Mouse (Mus musculus) kidney, embryonic 14.5 days (tissue): ENCODE results near the gene Olfr825. TPM values are rescaled to one million over a fixed set of nuclear protein-coding genes. Genes with fewer than 3 reads are reported as not detected.
"Not testable (repeated sequence)": the region's sequence is repeated elsewhere in the genome, so short reads cannot be mapped to it uniquely, and the experiment has no call there.

ENCODE experiments used
- ATAC-seq: fragments of 200-750 bp; cut with Nextera tagmentation; 2 replicates; pipeline ENCODE4 v1.8.0; 2017; ENCODE audit warnings: moderate number of reproducible peaks, mild to moderate bottlenecking, moderate TSS enrichment, moderate library complexity; ENCODE audit not compliant: low FRiP score, low TSS enrichment
- H3K27ac ChIP-seq: fragments of 300-500 bp; sonication (generic); 2 replicates; pipeline ENCODE4 v1.5.1; 2014; ENCODE audit warnings: low read depth, mild to moderate bottlenecking, low read length, moderate library complexity, mixed read lengths
- H3K27me3 ChIP-seq: fragments of 300-500 bp; sonication (generic); 2 replicates; pipeline ENCODE4 v1.6.1; 2014; ENCODE audit warnings: mild to moderate bottlenecking, low read length; ENCODE audit not compliant: control insufficient read depth, insufficient read depth
- H3K36me3 ChIP-seq: fragments of 300-500 bp; sonication (generic); 2 replicates; pipeline ENCODE4 v1.6.1; 2014; ENCODE audit warnings: low read length, mixed read lengths; ENCODE audit not compliant: control insufficient read depth, insufficient read depth
- H3K4me1 ChIP-seq: fragments of 300-500 bp; sonication (generic); 2 replicates; pipeline ENCODE4 v1.6.1; 2014; ENCODE audit warnings: low read length, mixed read lengths; ENCODE audit not compliant: control insufficient read depth, insufficient read depth
- H3K4me2 ChIP-seq: fragments of 300-500 bp; sonication (generic); replicated peaks from 2 replicates; pipeline ENCODE4 v1.6.1; 2014; ENCODE audit warnings: low read depth, mild to moderate bottlenecking, low read length
- H3K4me3 ChIP-seq: fragments of 300-500 bp; sonication (generic); 2 replicates; pipeline ENCODE4 v1.5.1; 2014; ENCODE audit warnings: mild to moderate bottlenecking, low read length
- H3K9ac ChIP-seq: fragments of 300-500 bp; sonication (generic); 2 replicates; pipeline ENCODE4 v1.6.1; 2014; ENCODE audit warnings: low read depth, mild to moderate bottlenecking, low read length, moderate library complexity
- H3K9me3 ChIP-seq: fragments of 300-500 bp; sonication (generic); 2 replicates; pipeline ENCODE4 v1.6.1; 2016; ENCODE audit warnings: low read length; ENCODE audit not compliant: control insufficient read depth
- WGBS: fragments of 180-500 bp; shearing (Covaris S2); extraction: QIAGEN DNeasy Blood & Tissue Kit; methylation state at CpG from one replicate; pipeline ENCODE4 v1.1.7; 2014; 5-methylcytosine and 5-hydroxymethylcytosine counted together
- polyA plus RNA-seq: library from polyadenylated mRNA; unstranded; fragments of >200 nt; fragmentation: Nextera tagmentation; extraction: Ambion mirVana; gene quantifications from 2 replicates; pipeline ENCODE4 v1.2.1, GENCODE M21; 2014

Olfr825 gene
- polyA plus RNA-seq: not detected in 2 replicates

DNA sequence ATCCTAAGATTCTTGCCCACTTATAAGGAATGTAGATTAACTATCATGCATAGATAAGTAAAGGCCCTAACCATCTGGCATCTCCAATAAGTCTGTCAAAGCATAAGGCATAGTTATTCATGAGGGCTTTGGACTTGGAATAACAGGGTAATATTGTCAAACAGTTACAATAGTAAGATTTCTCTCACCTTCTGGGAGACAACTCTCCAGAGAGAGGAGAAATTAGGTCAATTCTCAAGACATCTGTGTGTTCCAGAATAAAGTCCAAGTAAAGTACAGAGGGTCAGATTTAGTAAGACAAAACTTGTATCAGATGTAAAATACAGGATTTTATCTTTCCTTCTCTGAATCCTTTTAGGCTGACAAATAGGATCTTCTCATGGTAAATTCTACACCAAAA is at the start of gene Olfr825:
Gene Olfr825, minus strand, starts transcription at position 101 of the 400 bp plus-strand sequence.
- Histone ChIP-seq H3K9ac (no peak within 1 kb of the TSS), H3K36me3 (no peaks in the 10 kb centered on the region), H3K4me1 (no peaks in the 10 kb centered on the region), H3K4me3 (no peak within 1 kb of the TSS), H3K4me2 (no peak within 1 kb of the TSS), H3K9me3 (no peaks in the 10 kb centered on the region), H3K27ac (no peak within 1 kb of the TSS), H3K27me3 (no peaks in the 10 kb centered on the region)
- ATAC-seq: no peak

- 92% methylated on average over 1 of the region's 1 CpGs for WGBS
- no peaks in the 10 kb centered on the region for H3K4me1 ChIP-seq
- no peak within 1 kb of the TSS for H3K27ac ChIP-seq
- no peak for ATAC-seq
- H3K4me3 ChIP-seq: no peak within 1 kb of the TSS
- H3K27me3 ChIP-seq: no peaks in the 10 kb centered on the region
- H3K4me2 ChIP-seq: no peak within 1 kb of the TSS
- no peaks in the 10 kb centered on the region for H3K36me3 ChIP-seq
- H3K9ac ChIP-seq: no peak within 1 kb of the TSS
- no peaks in the 10 kb centered on the region for H3K9me3 ChIP-seq
Observed at GRCm38 (mm10) chr10:130214303-130214702, 47.7 kb upstream of the Olfr825 start, which contains the start of gene Olfr827. Olfr827 (minus strand) TSS chr10:130214403.

DNA sequence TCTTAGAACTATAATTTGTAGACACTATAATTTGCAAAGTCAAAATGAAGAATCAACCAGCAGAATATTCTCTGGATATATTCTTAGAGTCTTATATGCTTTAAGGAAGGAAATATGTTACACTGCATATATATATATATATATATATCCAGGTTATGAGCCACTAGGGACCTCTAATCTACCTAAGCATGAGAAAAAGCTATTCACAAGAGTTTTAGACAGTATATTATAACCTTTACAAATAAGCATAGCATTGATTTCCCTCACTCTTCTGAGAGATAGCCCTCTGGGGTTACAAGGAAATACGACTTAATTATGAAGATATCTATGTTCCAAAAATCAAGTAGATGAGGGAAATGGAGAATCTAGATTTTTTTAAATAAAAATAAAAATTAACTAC is 17.5 kb upstream of the Olfr825 start, which contains the start of gene Olfr826:
Gene Olfr826, minus strand, starts transcription at position 101 of the 400 bp plus-strand sequence.
- Histone ChIP-seq H3K4me3 (no peak within 1 kb of the TSS), H3K27ac (no peak within 1 kb of the TSS), H3K4me1 (no peaks in the 10 kb centered on the region), H3K4me2 (no peak within 1 kb of the TSS), H3K9me3 (no peaks in the 10 kb centered on the region), H3K27me3 (no peaks in the 10 kb centered on the region), H3K36me3 (no peaks in the 10 kb centered on the region), H3K9ac (no peak within 1 kb of the TSS)
- 74% methylated on average over 1 of the region's 1 CpGs for WGBS
- no peak for ATAC-seq

- Histone ChIP-seq H3K4me2 (no peak overlapping the region), H3K27ac (no peak overlapping the region), H3K4me3 (no peak overlapping the region), H3K4me1 (no peaks in the 10 kb centered on the region), H3K9ac (no peak overlapping the region), H3K9me3 (no peaks in the 10 kb centered on the region), H3K27me3 (no peaks in the 10 kb centered on the region), H3K36me3 (no peaks in the 10 kb centered on the region)
- ATAC-seq: no peak
Observed at GRCm38 (mm10) chr10:130165196-130165595, 1.4 kb downstream of the Olfr825 start.

GRCm38 (mm10) chr10:130144121-130144520 is 22.4 kb downstream of the Olfr825 start:
- no peak for ATAC-seq
- 76% methylated on average over 5 of the region's 5 CpGs for WGBS
- no peaks in the 10 kb centered on the region for H3K9me3 ChIP-seq
- H3K27me3 ChIP-seq: no peaks in the 10 kb centered on the region
- H3K27ac ChIP-seq: no peak overlapping the region
- no peaks in the 10 kb centered on the region for H3K36me3 ChIP-seq
- no peak overlapping the region for H3K9ac ChIP-seq
- no peaks in the 10 kb centered on the region for H3K4me1 ChIP-seq
- H3K4me2 ChIP-seq: no peak overlapping the region
- no peak overlapping the region for H3K4me3 ChIP-seq

- H3K4me1 ChIP-seq, ATAC-seq, H3K36me3 ChIP-seq, H3K9me3 ChIP-seq, H3K27ac ChIP-seq, H3K9ac ChIP-seq, H3K27me3 ChIP-seq, H3K4me3 ChIP-seq, H3K4me2 ChIP-seq: not testable (repeated sequence)
- 86% methylated on average over 5 of the region's 5 CpGs for WGBS
Observed at GRCm38 (mm10) chr10:130142481-130142880, 24.1 kb downstream of the Olfr825 start.

- Histone ChIP-seq H3K9me3 (no peaks in the 10 kb centered on the region), H3K36me3 (no peaks in the 10 kb centered on the region), H3K27ac (no peak overlapping the region), H3K4me1 (no peaks in the 10 kb centered on the region), H3K4me3 (no peak overlapping the region), H3K4me2 (no peak overlapping the region), H3K27me3 (no peaks in the 10 kb centered on the region), H3K9ac (no peak overlapping the region)
- no peak for ATAC-seq
Observed at GRCm38 (mm10) chr10:130134811-130135210, 31.8 kb downstream of the Olfr825 start.

GRCm38 (mm10) chr10:130129900-130130299 is 36.7 kb downstream of the Olfr825 start, which contains the start of gene Olfr824:
Olfr824 (minus strand) TSS chr10:130130000.
- not testable (repeated sequence) for H3K27me3 ChIP-seq, ATAC-seq, H3K9me3 ChIP-seq, H3K4me3 ChIP-seq, H3K27ac ChIP-seq, H3K4me2 ChIP-seq, H3K36me3 ChIP-seq, H3K4me1 ChIP-seq, H3K9ac ChIP-seq

- 70% methylated on average over 3 of the region's 3 CpGs for WGBS
- H3K4me1 ChIP-seq, ATAC-seq, H3K4me3 ChIP-seq, H3K9me3 ChIP-seq, H3K27me3 ChIP-seq, H3K27ac ChIP-seq, H3K4me2 ChIP-seq, H3K36me3 ChIP-seq, H3K9ac ChIP-seq: not testable (repeated sequence)
Observed at GRCm38 (mm10) chr10:130116045-130116444, 50.5 kb downstream of the Olfr825 start.

- 91% methylated on average over 1 of the region's 1 CpGs for whole genome bisulfite sequencing
- not testable (repeated sequence) for H3K4me3 ChIP-seq, H3K27ac ChIP-seq, H3K9me3 ChIP-seq, H3K27me3 ChIP-seq, ATAC-seq, H3K4me2 ChIP-seq, H3K9ac ChIP-seq, H3K36me3 ChIP-seq, H3K4me1 ChIP-seq
Observed at GRCm38 (mm10) chr10:130115283-130115682, 51.3 kb downstream of the Olfr825 start, which contains the start of gene Olfr823. Olfr823 (minus strand) TSS chr10:130115383.
